Mouse (Mus musculus) CH12.LX (cell line): Measurements from ENCODE around the gene Kdm1b. TPM values are rescaled to one million over a fixed set of nuclear protein-coding genes. Genes with fewer than 3 reads are reported as not detected.

Experiments
- DNase-seq: peaks from one replicate; pipeline ENCODE4 v3.0.0-alpha.2; 2013; ENCODE audit errors: extremely low read depth
- H3K27ac ChIP-seq: 2 replicates; pipeline ENCODE4 v1.5.1; 2012; ENCODE audit warnings: low read depth, mild to moderate bottlenecking, control low read depth, moderate library complexity; ENCODE audit not compliant: insufficient read depth
- H3K27me3 ChIP-seq: replicated peaks from 2 replicates; pipeline ENCODE3; 2012; ENCODE audit warnings: inconsistent platforms
- H3K36me3 ChIP-seq, 2 experiments: replicated peaks in 1 of 2; 2 replicates each; pipeline versions ENCODE3 to v1.6.1; 2012; ENCODE audit warnings: inconsistent platforms in 1 of 2, low read length in 1 of 2, mild to moderate bottlenecking in 1 of 2, mixed read lengths in 1 of 2, moderate library complexity in 1 of 2; ENCODE audit not compliant: control insufficient read depth in 1 of 2, insufficient read depth in 1 of 2
- H3K4me1 ChIP-seq, 2 experiments: 2 replicates each; pipeline ENCODE4 v1.6.1; 2012; ENCODE audit warnings: inconsistent platforms in 1 of 2, moderate library complexity in 1 of 2; ENCODE audit not compliant: insufficient read depth in 2 of 2, control insufficient read depth in 1 of 2
- H3K4me2 ChIP-seq: 2 replicates; pipeline ENCODE4 v1.6.1; 2012; ENCODE audit warnings: low read depth, mild to moderate bottlenecking, control low read depth; ENCODE audit not compliant: poor library complexity, insufficient read depth, severe bottlenecking
- H3K4me3 ChIP-seq, 3 experiments: fragments of 150-350 bp in 1 of 3; sonication (generic) in 1 of 3; replicated peaks in 1 of 3; 2 replicates each; pipeline versions ENCODE3 to v1.5.1; 2011 to 2012; ENCODE audit warnings: low read depth in 2 of 3, low read length in 2 of 3, mild to moderate bottlenecking in 2 of 3, moderate library complexity in 2 of 3, control low read depth in 1 of 3, improper control_type of control experiment in 1 of 3, inconsistent platforms in 1 of 3, mixed read lengths in 1 of 3; ENCODE audit not compliant: poor library complexity in 1 of 3
- H3K79me2 ChIP-seq: replicated peaks from 2 replicates; pipeline ENCODE4 v1.6.1; 2012; ENCODE audit warnings: mild to moderate bottlenecking, moderate library complexity; ENCODE audit not compliant: control insufficient read depth, poor library complexity, insufficient read depth, severe bottlenecking; ENCODE audit errors: extremely low read depth
- H3K9ac ChIP-seq: 2 replicates; pipeline ENCODE4 v1.6.1; 2012; ENCODE audit warnings: low read depth, mild to moderate bottlenecking, control low read depth, moderate library complexity; ENCODE audit not compliant: insufficient read depth
- H3K9me3 ChIP-seq: replicated peaks from 2 replicates; pipeline ENCODE3; 2012; ENCODE audit warnings: low read length, inconsistent platforms, mixed read lengths
- CHD1 ChIP-seq: IDR thresholded peaks from 2 replicates; pipeline ENCODE4 v1.6.1; 2012; ENCODE audit warnings: low read depth, low read length, improper control_type of control experiment, inconsistent platforms
- CHD2 ChIP-seq: IDR thresholded peaks from 2 replicates; pipeline ENCODE4 v1.6.1; 2011; ENCODE audit warnings: low read length, improper control_type of control experiment
- CTCF ChIP-seq, 2 experiments: IDR thresholded peaks in 1 of 2; conservative IDR thresholded peaks in 1 of 2; 2 replicates each; pipeline ENCODE4 v1.5.1; 2011 to 2012; ENCODE audit warnings: low read depth in 2 of 2, low read length in 2 of 2, improper control_type of control experiment in 1 of 2, inconsistent platforms in 1 of 2, mild to moderate bottlenecking in 1 of 2, moderate library complexity in 1 of 2
- E2F4 ChIP-seq: IDR thresholded peaks from 2 replicates; pipeline ENCODE4 v1.6.1; 2011; ENCODE audit warnings: low read depth, low read length, improper control_type of control experiment; ENCODE audit not compliant: insufficient replicate concordance
- ELF1 ChIP-seq: IDR thresholded peaks from 2 replicates; pipeline ENCODE4 v1.6.1; 2014; ENCODE audit warnings: low read depth, mild to moderate bottlenecking, inconsistent platforms, low read length, improper control_type of control experiment
- EP300 ChIP-seq: IDR thresholded peaks from 2 replicates; pipeline ENCODE4 v1.6.1; 2011; ENCODE audit warnings: low read length, improper control_type of control experiment
- ETS1 ChIP-seq: conservative IDR thresholded peaks from 2 replicates; pipeline ENCODE4 v1.6.1; 2012; ENCODE audit warnings: low read depth, mild to moderate bottlenecking, inconsistent platforms, low read length, improper control_type of control experiment, moderate library complexity
- JUN ChIP-seq: IDR thresholded peaks from 2 replicates; pipeline ENCODE4 v1.6.1; 2011; ENCODE audit warnings: low read depth, mild to moderate bottlenecking, low read length, improper control_type of control experiment, moderate library complexity; ENCODE audit not compliant: insufficient read depth
- MAX ChIP-seq: IDR thresholded peaks from 2 replicates; pipeline ENCODE4 v1.6.1; 2011; ENCODE audit warnings: low read length, improper control_type of control experiment
- MAZ ChIP-seq: IDR thresholded peaks from 2 replicates; pipeline ENCODE4 v1.6.1; 2012; ENCODE audit warnings: low read depth, mild to moderate bottlenecking, inconsistent platforms, low read length, improper control_type of control experiment, moderate library complexity
- MXI1 ChIP-seq: IDR thresholded peaks from 2 replicates; pipeline ENCODE4 v1.6.1; 2011; ENCODE audit warnings: mild to moderate bottlenecking, low read depth, low read length, improper control_type of control experiment
- NELFE ChIP-seq: IDR thresholded peaks from 2 replicates; pipeline ENCODE4 v1.6.1; 2011; ENCODE audit warnings: low read depth, low read length, improper control_type of control experiment
- NRF1 ChIP-seq: IDR thresholded peaks from 2 replicates; pipeline ENCODE4 v1.6.1; 2014; ENCODE audit warnings: low read depth, mild to moderate bottlenecking, inconsistent platforms, low read length, improper control_type of control experiment, moderate library complexity
- PAX5 ChIP-seq: IDR thresholded peaks from 2 replicates; pipeline ENCODE4 v1.6.1; 2012; ENCODE audit warnings: low read length, inconsistent platforms, mixed read lengths
- POLR2AphosphoS2 ChIP-seq: IDR thresholded peaks from 2 replicates; pipeline ENCODE4 v1.6.1; 2011; ENCODE audit warnings: low read depth, low read length, improper control_type of control experiment
- TBP ChIP-seq: conservative IDR thresholded peaks from 2 replicates; pipeline ENCODE4 v1.6.1; 2011; ENCODE audit warnings: low read depth, low read length, improper control_type of control experiment
- USF1 ChIP-seq: IDR thresholded peaks from 2 replicates; pipeline ENCODE4 v1.6.1; 2014; ENCODE audit warnings: low read depth, mild to moderate bottlenecking, inconsistent platforms, low read length, improper control_type of control experiment
- ZKSCAN1 ChIP-seq: IDR thresholded peaks from 2 replicates; pipeline ENCODE4 v1.6.1; 2012; ENCODE audit warnings: low read depth, inconsistent platforms, low read length, improper control_type of control experiment, borderline replicate concordance
- ZNF384 ChIP-seq: IDR thresholded peaks from 2 replicates; pipeline ENCODE4 v1.6.1; 2012; ENCODE audit warnings: low read depth, low read length, improper control_type of control experiment, inconsistent platforms
- dilution Hi-C: fragments of 300-500 bp; cut with MboI; formaldehyde crosslinking; loops from 2 replicates; pipeline ENCODE4 v1.14.3; 2020; ENCODE audit warnings: low sequenced_read_pairs; ENCODE audit not compliant: extremely low pct_unique_long_range_greater_than_20kb, extremely low pct_ligation_motif_present
- in situ Hi-C: fragments of 300-500 bp; cut with MboI; formaldehyde crosslinking; loops from 3 replicates; pipeline ENCODE4 v1.14.3; 2019; ENCODE audit warnings: low sequenced_read_pairs, low pct_ligation_motif_present, low pct_unique_long_range_greater_than_20kb, mixed read lengths
- polyA plus RNA-seq: library from polyadenylated mRNA; unstranded; fragments of >175 nt; gene quantifications from 2 replicates; pipeline ENCODE4 v1.2.1, GENCODE M21; 2012; ENCODE audit warnings: low read depth; ENCODE audit not compliant: insufficient read length
- total RNA-seq, 2 experiments: library from RNA; depleted of rRNA; stranded (reverse); fragments of 300-350 nt in 1 of 2; fragments of >200 nt in 1 of 2; gene quantifications; 2 replicates each; pipeline ENCODE4 v1.2.3; 2012 to 2014

The Kdm1b gene
- total and polyA plus RNA-seq, 3 experiments, result 9.8 to 20.3 (median 11.1) TPM

DNA sequence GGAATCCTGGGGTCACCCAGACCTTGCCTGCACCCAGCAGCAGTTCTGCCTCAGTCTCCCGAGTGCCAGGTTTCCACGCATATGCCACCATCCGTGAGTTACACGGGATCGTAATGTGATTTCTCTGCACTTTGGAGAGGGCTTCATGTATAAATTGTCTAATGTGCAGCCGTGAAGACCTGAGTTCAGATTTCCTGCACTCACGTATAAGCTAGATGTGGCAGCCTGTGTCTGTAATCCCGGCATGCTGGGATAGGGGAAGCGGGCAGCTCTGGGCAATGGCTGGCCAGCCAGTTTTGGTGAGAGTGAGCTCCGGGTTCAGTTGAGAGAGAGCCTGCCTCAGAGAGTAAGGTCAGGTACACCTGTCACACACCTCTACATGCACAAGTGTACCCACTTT is 23.2 kb downstream of the Kdm1b start:
- dilution Hi-C loops, result no loop called here
- H3K27ac ChIP-seq, result no peak overlapping the region
- in situ Hi-C loops, result no loop called here
- no peak overlapping the region for H3K4me2 ChIP-seq
- no peaks in the 10 kb centered on the region for H3K9me3 ChIP-seq
- peaks cover 20 to 65% of the 10 kb centered on the region in 2 experiments for H3K36me3 ChIP-seq
- no peaks in the 10 kb centered on the region for H3K79me2 ChIP-seq
- no peak for DNase-seq
- no peaks in the 10 kb centered on the region for H3K27me3 ChIP-seq
- H3K4me1 ChIP-seq, result no peaks in the 10 kb centered on the region
- H3K9ac ChIP-seq, result no peak overlapping the region
- H3K4me3 ChIP-seq, result no peak overlapping the region
- no peak for TF ChIP-seq JUN
- no peak for TF ChIP-seq NELFE
- TF ChIP-seq TBP, result no peak
- no peak for TF ChIP-seq ELF1
- TF ChIP-seq NRF1, result no peak
- TF ChIP-seq MAZ, result no peak
- no peak for TF ChIP-seq EP300
- TF ChIP-seq MXI1, result no peak
- no peak for TF ChIP-seq ZNF384
- no peak for TF ChIP-seq CHD1
- no peak for TF ChIP-seq MAX
- no peak for TF ChIP-seq PAX5
- no peak for TF ChIP-seq POLR2AphosphoS2
- TF ChIP-seq ZKSCAN1, result no peak
- TF ChIP-seq CHD2, result no peak
- no peak for TF ChIP-seq E2F4
- no peak for TF ChIP-seq ETS1
- TF ChIP-seq USF1, result no peak

DNA sequence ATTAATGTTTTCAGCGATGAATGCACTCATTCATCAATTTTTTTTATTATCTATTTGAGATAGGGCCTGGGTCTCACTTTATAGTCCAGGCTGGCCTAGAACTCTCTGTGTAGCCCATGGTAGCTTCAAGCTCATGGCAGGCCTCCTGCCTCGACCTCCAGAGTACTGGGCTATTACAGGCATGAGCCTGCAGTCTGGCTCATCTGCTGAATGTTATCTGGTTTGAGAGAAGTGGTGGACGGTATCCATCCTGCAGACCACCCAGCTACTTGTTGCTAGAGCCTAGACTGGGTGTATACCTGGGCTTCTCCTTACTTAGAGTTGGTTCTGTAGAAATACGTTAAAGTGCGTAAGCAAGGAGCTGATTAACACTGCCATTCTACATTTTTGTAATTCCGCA is 23.7 kb downstream of the Kdm1b start:
- Histone ChIP-seq H3K9me3 (no peaks in the 10 kb centered on the region), H3K4me1 (no peaks in the 10 kb centered on the region), H3K27ac (no peak overlapping the region), H3K9ac (no peak overlapping the region), H3K79me2 (no peaks in the 10 kb centered on the region), H3K4me2 (no peak overlapping the region), H3K36me3 (peaks cover 20 to 70% of the 10 kb centered on the region in 2 experiments), H3K4me3 (no peak overlapping the region), H3K27me3 (no peaks in the 10 kb centered on the region)
- in situ Hi-C loops (no loop called here), dilution Hi-C loops (no loop called here)
- no peak for DNase-seq
- TF ChIP-seq TBP (no peak), E2F4 (no peak), CTCF (conservative IDR thresholded peaks at IDR 0.05 in 1 of 2, IDR thresholded peaks at IDR 0.05 in 1 of 2; ENCODE audit: low read depth in 2 of 2, low read length in 2 of 2) (no peak), POLR2AphosphoS2 (no peak)
